Mouse (Mus musculus): ENCODE measurements around the gene 3110001I22Rik.

DNA sequence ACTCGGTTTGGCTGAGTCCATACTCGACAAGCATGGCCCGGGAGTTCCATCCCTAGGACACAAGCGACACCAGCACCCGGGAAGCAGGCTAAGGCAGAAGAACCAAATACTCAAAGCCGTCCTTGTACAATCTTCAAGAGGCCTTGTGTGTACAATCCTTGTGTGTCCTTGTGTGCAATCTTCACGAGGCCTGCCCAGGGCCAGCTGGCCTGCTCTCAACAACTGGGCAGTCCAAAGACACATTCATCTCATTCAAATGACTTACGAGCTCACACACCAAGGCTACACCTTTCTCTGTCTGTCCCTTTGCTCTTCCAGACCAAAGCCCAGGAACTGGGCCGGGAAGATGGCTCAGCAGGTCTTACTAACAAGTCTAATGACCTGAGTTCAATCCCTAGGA is 11.0 kb upstream of the 3110001I22Rik start:
- TF ChIP-seq POLR2A (IDR thresholded peaks at IDR 0.05; ENCODE audit: control insufficient read depth, low read depth, low read length) (no peak), CTCF (IDR thresholded peaks at IDR 0.05; ENCODE audit: control insufficient read depth, insufficient read depth, insufficient replicate concordance, low read depth, low read length) (no peak)
